ENCODE assay signal across 11 mouse cellular contexts in the genomic region with DNA sequence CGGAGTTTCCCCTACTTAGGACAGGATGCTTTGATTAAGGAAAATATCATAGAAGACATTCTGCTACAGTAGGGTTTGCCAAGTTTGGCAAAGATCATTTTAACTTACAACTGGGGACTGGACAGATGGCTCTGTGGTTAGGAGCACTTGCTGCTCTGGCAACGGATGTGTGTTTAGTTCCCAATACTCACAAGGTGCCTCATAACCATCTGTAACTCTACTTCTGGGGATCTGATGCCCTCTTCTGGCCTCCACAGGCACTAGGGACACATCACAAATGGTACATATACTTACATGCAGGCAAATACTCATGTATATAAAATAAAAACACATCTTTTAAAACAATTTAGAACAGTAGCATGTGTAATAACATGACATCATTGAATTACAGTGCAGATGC. TPM values are rescaled to one million over a fixed set of nuclear protein-coding genes. Genes with fewer than 3 reads are reported as not detected.
A peak's percentile ranks its signal among the peaks of the same experiment; 100 is the strongest.
DNase-seq lines count a peak whose midpoint lies in the region; ATAC-seq and TF ChIP-seq lines count a peak whose summit lies in the region.
"Had no signal": no experiment of that assay in that cellular context is flagged by ENCODE, and none has a peak within 500 bp of the region (broad histone marks: within the 10 kb centered on the region; RNA-seq: fewer than 3 reads in every experiment).

No protein-coding gene starts in this region.

- no peak for ATAC-seq in embryonic facial prominence, embryonic 14.5 days (ENCODE audit: low read depth)

- no peak overlapping the region for H3K4me3 ChIP-seq in E14TG2a.4 (replicated peaks; ENCODE audit: low read length)
- no peak overlapping the region for H3K4me3 ChIP-seq in embryonic facial prominence, embryonic 14.5 days (ENCODE audit: low read depth, low read length)
- H3K4me3 ChIP-seq: embryonic facial prominence, embryonic 12.5 days; liver, embryonic 15.5 days; stomach, embryonic 15.5 days had no signal

- peak; percentile 27 to 48 for DNase-seq in heart, postnatal 10 days
- DNase-seq in heart, postnatal 36 days: no peak
- DNase-seq in adrenal gland, postnatal 14 days: peak; percentile 56
- peak; percentile 10 for DNase-seq in embryonic facial prominence, embryonic 14.5 days (ENCODE audit: low spot score)
- peak; percentile 6 to 23 for DNase-seq in layer of hippocampus, postnatal 36 days
- DNase-seq in thymus, postnatal 4 days: peak; percentile 58
- no peak for DNase-seq in spleen, postnatal 14 days (ENCODE audit: low spot score in 2 of 2)

- TF ChIP-seq CTCF in E14TG2a.4 (conservative IDR thresholded peaks at IDR 0.05; ENCODE audit: low read length): peak; percentile 17; the same call in 1 of the 2 replicates

- H3K36me3 ChIP-seq in E14TG2a.4 (ENCODE audit: insufficient read depth, low read length): no peaks in the 10 kb centered on the region
- no peaks in the 10 kb centered on the region for H3K36me3 ChIP-seq in embryonic facial prominence, embryonic 14.5 days (ENCODE audit: control insufficient read depth, insufficient read depth, low read length)
- H3K36me3 ChIP-seq: embryonic facial prominence, embryonic 12.5 days; liver, embryonic 15.5 days; stomach, embryonic 15.5 days had no signal

- H3K27ac ChIP-seq in embryonic facial prominence, embryonic 14.5 days (replicated peaks; ENCODE audit: low read depth, low read length): no peak overlapping the region
- H3K27ac ChIP-seq: embryonic facial prominence, embryonic 12.5 days; liver, embryonic 15.5 days; stomach, embryonic 15.5 days had no signal

- intact Hi-C loops in heart, postnatal 10 days (cut with DNase I): loop anchor here (2.0 kb wide), 1 partner anchor 103 kb away; no protein-coding TSS in a partner anchor
- intact Hi-C loops in heart, postnatal 36 days (cut with DNase I): loop anchor here (1.0 kb wide), 1 partner anchor 103 kb away; no protein-coding TSS in a partner anchor

- peaks cover 24% of the 10 kb centered on the region for H3K27me3 ChIP-seq in E14TG2a.4 (ENCODE audit: insufficient read depth, low read length)
- H3K27me3 ChIP-seq in embryonic facial prominence, embryonic 14.5 days (replicated peaks; ENCODE audit: control insufficient read depth, insufficient read depth, low read length): no peaks in the 10 kb centered on the region
- H3K27me3 ChIP-seq: embryonic facial prominence, embryonic 12.5 days; liver, embryonic 15.5 days; stomach, embryonic 15.5 days had no signal

- WGBS in embryonic facial prominence, embryonic 14.5 days: 41% methylated on average over 2 of the region's 2 CpGs

- no peak overlapping the region for H3K9ac ChIP-seq in embryonic facial prominence, embryonic 14.5 days (ENCODE audit: low read depth, low read length)
- H3K9ac ChIP-seq: embryonic facial prominence, embryonic 12.5 days; liver, embryonic 15.5 days; stomach, embryonic 15.5 days had no signal

- H3K4me1 ChIP-seq in E14TG2a.4 (replicated peaks; ENCODE audit: low read depth, low read length): 0 out of 2 replicates have a peak, but pooled peaks cover 3% of the 10 kb centered on the region
- no peaks in the 10 kb centered on the region for H3K4me1 ChIP-seq in embryonic facial prominence, embryonic 14.5 days (ENCODE audit: control insufficient read depth, insufficient read depth, low read length)
- H3K4me1 ChIP-seq: embryonic facial prominence, embryonic 12.5 days; liver, embryonic 15.5 days; stomach, embryonic 15.5 days had no signal

- H3K9me3 ChIP-seq in E14TG2a.4 (ENCODE audit: low read length): no peaks in the 10 kb centered on the region
- no peaks in the 10 kb centered on the region for H3K9me3 ChIP-seq in embryonic facial prominence, embryonic 14.5 days (ENCODE audit: control insufficient read depth, low read length)
- H3K9me3 ChIP-seq: embryonic facial prominence, embryonic 12.5 days; liver, embryonic 15.5 days; stomach, embryonic 15.5 days had no signal

- no peak overlapping the region for H3K4me2 ChIP-seq in embryonic facial prominence, embryonic 14.5 days (ENCODE audit: low read depth, low read length)
- H3K4me2 ChIP-seq: embryonic facial prominence, embryonic 12.5 days; liver, embryonic 15.5 days; stomach, embryonic 15.5 days had no signal

RNA-seq across cellular contexts. Expression of gene Rnf212b, which starts 3.9 kb away (rescaled TPM):
- not detected for total RNA-seq in heart, postnatal 10 days (2021)
- total RNA-seq in heart, postnatal 36 days (2021): not detected
- 0.38 TPM in 1 of 2 replicates, not detected in the other for total RNA-seq in adrenal gland, postnatal 14 days (2021)
- polyA plus RNA-seq in embryonic facial prominence, embryonic 14.5 days (2014; fragmentation: Nextera tagmentation; extraction: Ambion mirVana): not detected in 2 replicates
- total RNA-seq in layer of hippocampus, postnatal 36 days (2021): not detected
- polyA plus RNA-seq: embryonic facial prominence, embryonic 12.5 days; liver, embryonic 15.5 days; stomach, embryonic 15.5 days had no signal

RNA-seq across cellular contexts. Expression of gene Slc7a8, which starts 36.0 kb away (rescaled TPM):
- total RNA-seq in heart, postnatal 10 days (2021): 1 to 10 TPM; 2.4 to 3.6 TPM
- total RNA-seq in heart, postnatal 36 days (2021): 1 to 10 TPM; 2.6 to 3.1 TPM
- total RNA-seq in adrenal gland, postnatal 14 days (2021): 46.1 and 51.5 TPM in 2 replicates
- 6.9 and 7.4 TPM in 2 replicates for polyA plus RNA-seq in embryonic facial prominence, embryonic 14.5 days (2014; fragmentation: Nextera tagmentation; extraction: Ambion mirVana)
- 10 to 100 TPM; 49.1 to 50.1 TPM for total RNA-seq in layer of hippocampus, postnatal 36 days (2021)

RNA-seq across cellular contexts. Expression of gene Homez, which starts 53.0 kb away (rescaled TPM):
- total RNA-seq in heart, postnatal 10 days (2021): 10 to 100 TPM in 1 of 2 experiments, 1 to 10 TPM in 1; 8.7 to 11.2 TPM
- total RNA-seq in heart, postnatal 36 days (2021): 1 to 10 TPM; 5.2 to 8.8 TPM
- total RNA-seq in adrenal gland, postnatal 14 days (2021): 9.6 and 10.9 TPM in 2 replicates
- polyA plus RNA-seq in embryonic facial prominence, embryonic 14.5 days (2014; fragmentation: Nextera tagmentation; extraction: Ambion mirVana): 9.1 and 11.5 TPM in 2 replicates
- 10 to 100 TPM; 21.2 to 25.8 TPM for total RNA-seq in layer of hippocampus, postnatal 36 days (2021)

RNA-seq across cellular contexts. Expression of gene Ppp1r3e, which starts 59.6 kb away (rescaled TPM):
- 1 to 10 TPM; 5.6 to 6.2 TPM for total RNA-seq in heart, postnatal 10 days (2021)
- 1 to 10 TPM; 2.6 to 2.9 TPM for total RNA-seq in heart, postnatal 36 days (2021)
- 14.0 and 15.9 TPM in 2 replicates for total RNA-seq in adrenal gland, postnatal 14 days (2021)
- 2.1 and 2.4 TPM in 2 replicates for polyA plus RNA-seq in embryonic facial prominence, embryonic 14.5 days (2014; fragmentation: Nextera tagmentation; extraction: Ambion mirVana)
- total RNA-seq in layer of hippocampus, postnatal 36 days (2021): 10 to 100 TPM; 17.9 to 20.7 TPM

Comparison
In these comparisons a context has a peak if more than half of its experiments do, and no peak if none do; other contexts are left out.
1. DNase-seq: peak in heart, postnatal 10 days (2 of 2), adrenal gland, postnatal 14 days (single experiment), embryonic facial prominence, embryonic 14.5 days (single experiment), layer of hippocampus, postnatal 36 days (2 of 2) and thymus, postnatal 4 days (single experiment); none in heart, postnatal 36 days (0 of 2) and spleen, postnatal 14 days (0 of 2).
2. RNA of gene Slc7a8, which starts 36.0 kb away (total RNA-seq): 49.1 to 50.1 TPM in layer of hippocampus, postnatal 36 days and 46.1 to 51.5 TPM in adrenal gland, postnatal 14 days; 2.4 to 3.6 TPM in heart, postnatal 10 days and 2.6 to 3.1 TPM in heart, postnatal 36 days; every median in the first group is over 10 times any median in the second.